Mouse (Mus musculus) layer of hippocampus, postnatal 14 days (tissue): ENCODE results near the gene Stim1. TPM values are rescaled to one million over a fixed set of nuclear protein-coding genes. Genes with fewer than 3 reads are reported as not detected.

Experiments
- DNase-seq, 2 experiments: peaks; one replicate each; pipeline ENCODE4 v3.0.0; 2021 to 2022; ENCODE audit warnings: low spot score in 2 of 2, mixed read lengths in 1 of 2
- long read RNA-seq, 2 experiments: library from polyadenylated mRNA; stranded (forward); transcript quantifications; one replicate each; pipeline ENCODE4 v2.0.0; 2021
- total RNA-seq, 2 experiments: library from RNA; stranded (reverse); gene quantifications; 2 replicates each; pipeline ENCODE4 v1.2.3; 2021

Stim1 gene
- total RNA-seq: 10 to 100 TPM; 65.6 to 66.1 TPM
- long read RNA-seq, experiment 1, full-length matches to known transcripts: 12 of 19 reads
- long read RNA-seq, experiment 1, partial matches to known transcripts: 3 of 19 reads
- long read RNA-seq, experiment 1, other reads (novel, unspliced or antisense): 4 of 19 reads
- long read RNA-seq, experiment 2, full-length matches to known transcripts: 10 of 22 reads
- long read RNA-seq, experiment 2, partial matches to known transcripts: 1 of 22 reads
- long read RNA-seq, experiment 2, other reads (novel, unspliced or antisense): 11 of 22 reads

DNA sequence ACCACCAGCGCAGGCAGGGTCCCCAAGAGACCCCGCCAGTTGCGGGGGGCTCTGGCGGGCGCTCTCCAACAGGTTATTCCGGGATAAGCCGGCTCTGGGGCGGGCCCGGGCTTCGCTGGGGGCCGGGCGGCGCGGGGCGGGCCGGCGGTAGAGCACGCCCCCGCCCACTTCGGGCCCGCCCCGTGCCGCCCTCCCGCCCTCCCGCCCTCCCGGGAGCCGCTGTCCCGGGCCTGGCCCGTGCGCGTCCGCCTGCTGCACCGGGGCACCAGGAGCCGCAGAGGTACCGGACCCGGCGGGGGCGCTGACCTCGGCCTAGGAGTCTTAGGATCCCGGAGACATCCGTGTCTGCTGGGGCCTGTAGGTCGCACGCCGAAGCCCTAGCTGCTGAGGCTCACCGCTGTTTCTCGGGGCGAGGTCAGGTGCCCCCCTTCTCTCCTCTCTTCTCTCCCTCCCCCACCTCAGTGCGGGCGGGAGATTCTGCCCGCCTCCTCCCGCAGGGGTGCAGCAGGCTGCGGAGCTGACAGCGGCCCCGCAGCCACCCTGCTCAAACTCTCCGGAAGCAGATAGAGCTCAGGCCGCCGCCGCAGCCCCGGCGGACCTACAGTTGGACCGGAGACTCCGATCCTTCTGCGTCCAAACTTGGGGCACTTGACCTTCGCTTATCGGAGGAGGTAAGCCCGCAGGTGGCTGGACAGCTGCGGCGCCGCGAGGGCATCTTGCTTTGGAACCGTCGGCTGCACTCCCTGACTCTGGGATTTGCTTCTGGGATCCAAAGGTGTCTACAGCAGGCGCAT is at the start of gene Stim1:
Stim1 (plus strand) TSS at position 206 of the 794 bp plus-strand sequence.
- DNase-seq: peak; percentile 41 to 51

DNA sequence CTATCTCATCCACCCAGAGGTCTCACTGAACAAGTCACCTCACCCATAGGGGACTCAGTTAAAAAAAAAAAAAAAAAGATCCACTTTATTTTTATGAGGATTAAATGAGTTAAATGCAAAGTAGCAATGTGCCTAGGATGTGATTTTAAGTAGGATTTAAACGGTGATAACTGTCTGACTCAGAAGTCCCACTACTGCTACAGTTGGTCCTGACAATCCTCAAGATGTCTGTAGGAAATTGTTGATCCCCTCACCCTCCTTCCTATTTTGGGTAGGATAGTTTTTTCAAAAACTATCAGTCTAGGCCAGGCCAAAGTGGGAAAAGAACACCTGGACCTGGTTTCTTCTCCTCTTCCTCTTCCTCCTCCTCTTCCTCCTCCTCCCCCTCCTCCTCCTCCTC is 45.7 kb upstream of the Stim1 start:
- DNase-seq: no peak

DNA sequence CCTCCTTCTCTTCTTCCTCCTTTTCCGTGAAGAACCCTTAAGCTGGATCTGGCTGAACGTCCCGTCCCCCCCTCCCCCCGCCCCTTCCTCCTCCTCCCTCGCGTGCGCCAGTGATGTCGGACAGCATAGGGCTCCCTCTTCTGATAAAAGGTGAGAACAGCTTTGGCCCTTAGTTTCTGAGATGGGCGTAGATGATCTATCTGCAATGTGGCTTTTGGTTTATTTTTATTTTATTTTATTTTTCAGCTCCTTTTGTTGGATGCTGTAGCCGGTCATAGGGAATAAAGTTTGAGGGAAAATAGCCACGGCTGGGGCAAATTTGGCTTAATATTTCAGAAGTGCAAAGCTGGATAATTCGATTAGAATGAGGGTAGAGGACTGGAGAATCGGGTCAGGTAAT is 45.3 kb upstream of the Stim1 start:
- no peak for DNase-seq

DNA sequence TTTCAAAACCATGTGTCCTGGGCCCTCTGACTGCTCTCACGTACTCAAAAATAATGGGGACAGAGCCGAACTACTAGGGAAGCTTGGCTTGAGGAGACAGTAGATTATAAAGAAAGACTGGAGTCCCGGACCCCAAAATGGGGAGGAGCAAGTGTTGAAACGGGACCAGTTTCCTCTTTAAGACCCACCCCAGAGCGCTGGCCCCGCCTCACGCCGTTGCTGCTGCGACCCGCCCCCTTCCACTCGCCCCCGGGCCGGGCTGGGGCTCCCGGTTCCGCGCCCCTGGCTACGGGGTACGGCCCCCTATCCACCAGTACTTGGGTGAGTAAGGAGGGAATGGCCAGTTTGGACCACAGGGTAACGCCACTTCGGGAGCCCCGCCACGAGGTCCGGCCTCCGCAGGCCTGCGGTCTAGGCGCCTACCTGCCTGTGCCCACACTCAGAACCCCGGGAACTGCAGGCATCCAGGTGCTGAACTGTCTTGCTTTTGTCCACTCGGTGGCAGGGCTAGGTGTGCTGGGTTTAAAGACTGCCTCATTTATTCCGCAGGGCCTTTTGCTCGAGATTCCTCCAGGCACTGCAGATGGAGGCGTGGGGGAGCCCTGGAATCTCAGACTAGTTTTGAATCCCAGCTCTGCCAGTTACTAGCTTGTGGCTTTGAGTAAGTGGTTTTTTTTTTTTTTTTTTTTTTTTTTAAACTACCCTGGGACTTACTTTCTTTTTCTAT is 44.6 kb upstream of the Stim1 start:
- peak; percentile 51 to 67 for DNase-seq

DNA sequence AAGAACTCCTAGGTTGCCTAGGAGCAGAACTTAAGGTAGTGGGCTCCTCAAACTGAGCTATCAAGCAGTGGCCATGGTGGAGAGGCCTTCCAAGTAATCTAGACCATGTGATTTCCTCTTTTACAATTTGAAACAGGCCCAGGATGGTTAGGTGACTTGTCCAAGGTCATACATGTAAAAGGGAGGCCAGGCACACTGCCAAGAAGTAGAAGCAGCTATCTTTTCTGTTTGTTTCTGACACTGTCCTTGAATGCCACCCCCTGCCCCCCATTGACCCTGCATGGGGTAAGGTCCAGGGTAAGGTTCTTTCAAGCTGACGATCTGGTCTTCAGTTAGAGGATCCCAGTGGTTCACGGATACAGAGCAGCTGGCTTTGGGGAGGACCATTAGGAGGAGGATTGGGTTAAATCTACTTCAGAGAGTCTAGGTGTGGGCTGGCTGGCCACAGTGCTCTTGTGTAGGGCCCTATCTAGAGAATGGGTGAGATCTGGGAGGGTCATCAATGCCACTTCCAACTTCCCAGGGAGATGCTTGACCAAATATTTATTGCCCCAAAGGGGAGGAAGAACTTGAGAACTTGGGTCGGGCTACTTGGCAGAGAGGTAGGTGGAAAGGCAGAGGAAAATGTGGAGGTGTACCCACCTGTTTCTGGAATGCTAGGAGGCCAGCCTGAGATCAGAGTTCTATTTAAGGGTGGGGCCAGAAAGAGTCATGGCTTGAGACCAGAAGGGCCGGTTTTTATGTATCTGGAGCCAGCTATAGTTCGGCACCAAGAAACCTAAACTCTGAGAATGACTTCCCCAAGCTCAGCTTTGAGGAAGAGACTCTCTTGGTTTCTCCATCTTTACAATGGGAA is 43.5 kb upstream of the Stim1 start:
- no peak for DNase-seq

DNA sequence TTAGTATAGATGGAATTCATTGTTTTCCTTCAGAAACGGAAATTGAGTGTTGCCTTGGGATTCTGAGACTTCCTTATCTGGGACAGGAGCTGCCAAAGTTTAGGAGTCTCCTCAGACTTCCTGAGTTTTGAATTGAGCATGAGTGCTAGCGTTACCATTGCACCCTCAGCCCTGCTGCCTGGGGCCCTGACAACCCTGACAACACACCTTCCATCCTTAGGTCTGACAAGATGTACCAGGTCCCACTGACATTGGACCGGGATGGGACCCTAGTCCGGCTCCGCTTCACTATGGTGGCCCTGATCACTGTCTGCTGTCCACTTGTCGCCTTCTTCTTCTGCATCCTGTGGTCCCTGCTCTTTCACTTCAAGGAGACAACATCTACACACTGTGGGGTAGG is 41.6 kb upstream of the Stim1 start:
- no peak for DNase-seq

DNA sequence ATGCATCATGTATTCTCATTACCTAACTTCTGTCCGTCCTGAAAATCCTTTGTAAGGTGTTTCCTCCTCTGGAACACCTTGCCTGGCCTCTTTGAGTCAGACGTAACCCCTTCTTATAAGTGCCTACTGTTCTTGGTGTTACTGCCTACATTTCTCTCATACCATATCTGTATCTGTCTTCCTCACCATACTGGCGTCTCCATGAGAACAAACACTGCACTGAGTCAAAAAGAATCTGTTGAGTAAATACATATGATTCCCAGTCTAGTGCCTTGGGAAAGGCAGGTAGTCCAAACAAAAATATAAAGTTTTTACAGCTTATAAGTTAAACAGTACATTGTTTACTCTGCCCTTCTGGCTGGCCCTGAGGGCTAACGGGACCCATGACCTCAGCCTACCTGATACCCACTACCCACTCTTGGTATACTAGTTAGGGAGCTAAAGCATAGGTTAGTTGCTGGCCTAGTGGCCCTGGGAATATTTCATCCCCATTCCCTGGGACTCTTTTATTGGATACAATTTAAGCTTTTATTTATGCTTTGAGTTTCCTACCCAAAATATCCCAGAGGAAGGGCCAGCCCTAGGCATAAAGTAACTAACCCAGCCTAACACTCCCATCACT is 39.4 kb upstream of the Stim1 start:
- DNase-seq: no peak

DNA sequence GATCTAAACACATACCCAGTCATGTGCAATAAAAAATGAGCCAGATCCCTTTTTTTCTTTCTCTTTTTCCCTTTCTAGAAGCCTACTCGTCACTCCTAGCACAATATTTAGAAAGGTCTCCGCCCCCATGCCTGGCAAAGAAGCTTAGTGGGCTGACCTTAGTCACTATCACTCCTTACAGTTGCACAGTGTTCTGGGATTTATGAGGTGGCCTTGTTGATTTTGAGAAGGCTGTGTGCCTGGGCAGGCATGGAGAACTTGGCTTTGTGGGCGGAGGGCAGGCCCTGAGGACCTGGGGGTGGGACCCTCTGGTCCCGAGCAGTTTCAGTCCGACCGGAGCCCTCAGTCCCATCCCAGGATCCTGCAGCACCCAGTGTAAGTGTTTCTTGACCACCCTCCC is 37.8 kb upstream of the Stim1 start:
- no peak for DNase-seq

DNA sequence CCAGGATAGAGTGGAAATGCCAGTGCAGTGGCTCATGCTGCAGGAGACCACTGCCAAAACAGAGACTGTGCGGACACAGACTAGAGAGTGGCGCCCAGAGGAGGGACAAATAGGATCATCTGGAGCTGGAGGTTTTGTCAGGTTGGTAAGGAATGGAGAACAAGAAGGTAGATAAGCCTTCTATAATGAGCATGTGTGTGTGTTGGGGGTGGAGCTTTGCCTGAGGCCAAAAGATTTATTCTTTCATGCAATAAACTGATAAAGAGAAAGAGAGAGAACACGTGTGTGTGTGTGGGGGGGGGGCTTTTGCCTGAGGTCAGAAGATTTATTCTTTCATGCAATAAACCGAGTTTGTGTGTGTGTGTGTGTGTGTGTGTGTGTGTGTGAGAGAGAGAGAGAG is 34.5 kb upstream of the Stim1 start:
- DNase-seq: no peak

DNA sequence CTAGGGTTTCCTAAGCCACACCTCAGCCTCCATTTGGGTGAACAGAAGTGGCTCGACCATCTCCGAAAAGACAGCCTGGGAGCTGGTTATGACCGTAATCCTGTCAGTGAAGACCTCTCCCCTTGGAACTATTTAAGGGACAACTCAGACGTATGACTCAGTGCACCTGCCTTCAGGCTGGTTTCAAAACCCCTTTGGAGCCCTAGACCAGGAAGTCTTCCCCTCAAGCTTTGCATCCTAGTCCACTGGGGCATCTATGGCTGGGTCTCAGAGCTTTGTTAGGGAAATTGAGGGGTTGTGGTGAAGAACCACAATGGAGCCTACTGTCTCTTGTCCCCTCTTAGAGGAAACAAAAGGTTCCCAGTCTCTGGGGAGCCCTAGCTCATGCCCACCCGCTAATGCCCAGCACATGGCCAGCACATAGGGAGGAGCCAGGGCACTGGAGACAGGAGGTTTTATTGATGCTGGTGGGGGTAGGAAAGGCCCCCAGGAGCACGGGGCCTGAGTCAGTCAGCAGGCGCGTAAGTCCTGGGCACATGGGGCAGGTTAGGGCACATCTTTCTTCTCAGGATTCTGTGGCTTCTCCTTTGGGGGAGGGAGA is 28.8 kb upstream of the Stim1 start:
- no peak for DNase-seq

DNA sequence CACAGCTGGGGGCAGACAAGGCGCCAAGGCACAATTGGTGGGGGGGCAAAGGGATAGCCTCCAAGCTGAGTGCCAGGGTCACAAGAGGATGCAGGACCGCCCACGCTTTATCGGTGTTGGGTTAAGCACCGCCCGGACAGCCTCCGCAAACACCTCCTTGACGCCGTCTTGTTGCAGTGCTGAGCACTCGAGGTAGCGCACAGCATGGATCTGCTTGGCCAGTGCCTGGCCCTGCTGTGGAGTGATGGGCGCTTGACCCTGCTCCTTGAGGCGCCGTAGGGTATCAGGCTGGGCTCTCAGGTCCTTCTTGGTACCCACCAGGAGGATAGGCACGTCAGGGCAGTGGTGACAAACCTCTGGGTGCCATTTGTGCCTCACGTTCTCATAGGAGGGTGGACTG is 28.0 kb upstream of the Stim1 start:
- no peak for DNase-seq

DNA sequence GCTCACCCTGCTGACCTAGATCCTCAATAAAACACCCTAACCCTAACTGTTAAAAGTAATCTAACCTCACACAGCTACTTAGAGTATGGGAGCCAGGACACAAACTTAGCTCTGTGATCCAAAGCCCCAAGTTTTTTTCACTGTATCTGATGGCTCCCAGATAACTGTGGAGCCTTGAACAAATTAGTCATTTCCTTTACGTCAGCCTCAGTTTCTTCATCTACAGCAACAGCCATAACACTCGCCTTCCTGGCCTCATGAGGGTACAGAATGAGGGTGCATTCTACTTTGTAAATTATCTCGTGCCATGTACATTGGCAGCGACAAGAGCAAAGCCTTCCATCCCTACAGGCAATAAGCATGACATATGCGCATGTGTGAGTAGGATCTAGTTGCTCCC is 25.2 kb upstream of the Stim1 start:
- no peak for DNase-seq

DNA sequence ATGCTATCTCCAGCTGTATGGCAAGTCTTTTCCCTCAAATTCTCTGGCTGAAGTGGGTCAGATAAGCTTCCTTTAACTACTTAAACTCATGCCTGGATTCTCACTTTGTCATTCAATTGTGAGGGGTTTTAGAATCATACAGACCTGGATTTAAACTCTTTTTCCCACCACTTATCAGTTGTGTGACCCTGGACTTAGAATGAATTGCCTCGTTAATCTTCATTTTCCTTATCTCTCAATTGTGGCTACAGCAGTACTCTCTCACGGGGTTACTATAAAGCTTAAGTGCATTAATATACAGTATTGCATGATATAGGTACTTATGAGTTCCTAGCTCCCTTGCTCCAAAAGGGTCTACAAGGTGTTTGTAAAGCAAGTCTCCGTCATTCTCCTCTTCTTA is 24.7 kb upstream of the Stim1 start:
- no peak for DNase-seq

DNA sequence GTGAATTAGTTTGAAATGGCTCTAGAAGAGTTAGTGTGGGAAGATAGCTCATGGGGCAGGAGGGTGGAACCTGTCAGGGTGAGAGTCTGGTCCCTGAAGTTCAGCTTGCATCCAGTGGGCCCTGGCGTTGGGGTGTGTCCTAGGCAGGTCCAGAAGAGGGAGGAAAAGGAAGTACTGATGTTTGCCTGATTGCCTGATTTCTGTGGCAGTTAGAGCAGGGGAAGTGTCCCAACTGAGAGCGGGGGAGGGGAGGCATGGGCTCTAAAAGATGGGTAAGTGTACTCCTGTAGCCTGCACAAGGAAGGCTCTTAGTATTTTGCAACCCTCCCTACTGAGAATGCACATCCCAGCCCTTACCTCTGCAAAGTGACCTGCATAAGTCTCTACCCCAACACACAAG is 23.7 kb upstream of the Stim1 start:
- DNase-seq: no peak

DNA sequence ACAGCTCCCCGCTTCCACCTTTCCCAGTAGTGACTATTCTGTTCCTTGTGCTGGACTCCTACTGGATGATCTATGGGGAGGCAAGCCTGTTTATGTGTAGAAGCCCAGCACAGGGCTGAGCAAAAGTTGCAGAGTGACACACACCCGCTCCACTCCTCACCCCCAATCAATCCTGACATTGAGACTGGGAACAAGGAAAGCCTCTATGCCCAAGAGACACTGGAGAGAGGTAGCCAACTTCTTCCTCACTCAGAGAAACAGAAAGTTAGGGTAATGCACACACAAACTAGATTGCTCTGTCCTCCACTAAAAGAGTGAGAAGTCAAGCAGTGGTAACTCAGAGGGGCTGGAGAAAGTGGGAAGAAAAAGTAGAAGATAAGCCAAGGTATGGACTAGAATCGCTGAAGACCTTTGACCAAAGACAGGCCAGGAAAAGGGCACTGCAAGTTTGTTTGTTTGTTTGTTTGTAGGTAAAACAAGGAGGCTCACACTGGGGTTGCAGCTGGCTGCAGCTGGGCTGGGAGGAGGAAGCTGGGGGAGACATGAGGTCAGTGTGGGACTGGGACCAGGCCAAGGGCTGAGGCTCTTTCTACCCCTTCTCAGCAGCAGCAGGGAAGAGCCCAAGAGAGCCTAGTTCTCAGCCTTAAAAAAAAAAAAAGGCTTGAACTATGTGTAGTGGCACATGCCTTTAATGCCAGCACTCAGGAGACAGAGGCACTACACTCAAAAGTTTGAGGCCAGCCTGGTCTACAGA is 22.6 kb upstream of the Stim1 start:
- DNase-seq: no peak

DNA sequence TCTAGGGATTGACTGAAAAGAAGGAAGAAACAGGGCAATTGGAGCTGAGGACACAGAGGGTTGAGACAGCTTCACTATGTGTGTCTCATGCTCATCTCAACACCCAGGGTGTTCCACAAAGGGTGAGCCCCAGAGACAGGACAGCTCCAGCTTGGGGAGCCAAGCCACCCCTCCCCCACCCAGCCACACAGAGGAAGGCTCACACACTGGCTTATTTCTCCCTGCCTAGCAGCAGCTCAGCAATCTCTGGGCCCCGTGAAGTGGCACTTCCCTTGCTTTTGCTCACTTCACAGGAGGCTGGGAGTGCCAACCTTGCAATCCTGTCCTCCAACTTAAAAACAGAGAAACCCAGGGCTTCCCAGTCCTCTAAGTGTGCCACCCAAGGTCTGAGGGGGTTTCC is 21.8 kb upstream of the Stim1 start:
- peak in 1 of 2 experiments; percentile 28 for DNase-seq

DNA sequence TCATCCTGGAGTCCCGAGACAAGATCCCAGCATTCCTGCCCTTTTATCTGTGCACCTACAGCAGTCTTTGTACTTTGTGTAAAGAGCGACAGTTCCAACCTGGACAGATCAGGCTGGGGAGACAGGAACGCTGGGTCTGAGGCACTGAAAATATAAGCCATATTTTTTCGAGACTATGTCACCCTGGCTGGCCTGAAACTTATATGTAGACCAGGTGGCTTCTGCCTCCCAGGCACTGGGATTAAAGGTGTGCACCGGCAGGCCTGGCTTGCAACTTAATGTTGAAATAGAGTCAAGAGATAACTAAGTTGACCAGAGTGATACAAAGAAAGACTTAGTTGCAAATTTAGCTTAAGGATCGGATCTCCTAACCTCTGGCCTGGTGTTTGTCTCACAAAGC is 21.3 kb upstream of the Stim1 start:
- no peak for DNase-seq

DNA sequence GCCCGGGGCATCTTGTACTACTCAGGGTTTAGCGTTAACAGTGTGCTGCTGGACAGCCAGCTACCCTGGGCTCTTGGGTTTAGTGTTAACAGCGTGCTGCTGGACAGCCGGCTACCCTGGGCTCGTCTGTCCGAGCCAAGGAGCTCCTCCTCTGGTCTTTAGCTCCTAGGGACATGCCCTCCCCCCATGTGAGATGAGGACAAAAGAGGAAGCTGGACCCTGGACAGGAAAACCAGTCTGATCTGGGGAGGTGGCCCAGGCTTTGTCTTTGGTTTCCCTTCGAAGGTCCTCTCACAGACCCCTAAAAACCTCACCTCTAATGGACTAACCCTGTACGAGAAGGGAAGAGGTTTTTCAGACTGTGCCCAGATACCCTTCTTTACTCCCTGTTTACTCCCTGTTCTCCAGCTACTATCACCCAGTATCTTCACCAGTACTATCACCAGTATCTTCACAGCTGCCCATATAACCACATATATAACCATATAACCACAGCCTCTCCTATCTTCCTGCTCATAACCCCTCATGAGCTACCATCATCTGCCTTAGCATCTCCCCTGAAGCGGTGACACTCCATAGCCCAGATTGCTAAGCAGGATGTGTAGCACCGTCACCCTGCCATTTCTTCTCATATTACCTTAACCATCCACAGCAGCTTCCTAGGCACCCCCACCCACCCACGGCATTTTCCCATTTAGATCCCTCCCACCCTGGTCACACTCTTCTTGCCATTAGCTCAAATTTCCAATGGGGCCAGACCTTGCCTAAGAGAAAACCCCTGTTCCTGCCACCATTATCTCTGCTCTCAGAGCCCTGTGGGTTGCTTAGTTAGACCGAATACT is 20.4 kb upstream of the Stim1 start:
- peak in 1 of 2 experiments; percentile 39 for DNase-seq
